Mouse (Mus musculus): ENCODE results near the gene Syap1. TPM values are rescaled to one million over a fixed set of nuclear protein-coding genes. Genes with fewer than 3 reads are reported as not detected.
"Not testable (repeated sequence)": the region's sequence is repeated elsewhere in the genome, so short reads cannot be mapped to it uniquely, and the experiment has no call there.

Gene Syap1
- polyA plus RNA-seq, 1 experiment = 54.2 TPM

- DNase-seq (ENCODE audit: low spot score) = not testable (repeated sequence)
These were observed 57.9 kb downstream of the Syap1 start for GRCm38 (mm10) chrX:162830313-162830712.

- DNase-seq (ENCODE audit: low spot score) = no peak
These were observed 58.5 kb downstream of the Syap1 start for GRCm38 (mm10) chrX:162829741-162830140.

- DNase-seq (ENCODE audit: low spot score) = peak; percentile 63
These were observed 59.0 kb downstream of the Syap1 start, which contains the start of gene Txlng for GRCm38 (mm10) chrX:162829203-162829708. TSS of gene Txlng (minus strand) at chrX:162829454.

GRCm38 (mm10) chrX:162828783-162829182, 59.5 kb downstream of the Syap1 start:
- peak; percentile 21 for DNase-seq (ENCODE audit: low spot score)

- DNase-seq (ENCODE audit: low spot score) = no peak
These were observed 60.2 kb downstream of the Syap1 start for GRCm38 (mm10) chrX:162828016-162828415.

Other genes with a start within 250 kb of the Syap1 start
- gene Reps2, start 244.8 kb downstream of the Syap1 start, polyA plus RNA-seq (2012; rRNA removed) = 5.6 and 7.3 TPM in 2 replicates
- 227 and 245 TPM in 2 replicates for gene Rbbp7, start 128.0 kb downstream of the Syap1 start, polyA plus RNA-seq (2012; rRNA removed)
- gene Txlng, start 59.0 kb downstream of the Syap1 start, polyA plus RNA-seq (2012; rRNA removed) = 15.5 and 17.4 TPM in 2 replicates
- 54.9 and 61.5 TPM in 2 replicates for gene Ctps2, start 12.8 kb upstream of the Syap1 start, polyA plus RNA-seq (2012; rRNA removed)
- gene S100g, start 76.2 kb upstream of the Syap1 start, polyA plus RNA-seq (2012; rRNA removed) = not detected in 2 replicates

Measured in urinary bladder, adult 2 months (tissue).